Mouse (Mus musculus) left cerebral cortex, adult 8-10 months (tissue): ENCODE measurements at regions not wholly inside any gene's neighbourhood (a gene's known extent, or its start where the extent isn't known, plus 50 kb on each side); places are given as distances from the start of the nearest gene placed in this dataset.
"Not testable (repeated sequence)": the region's sequence is repeated elsewhere in the genome, so short reads cannot be mapped to it uniquely, and the experiment has no call there.

Source experiments
- DNase-seq, 2 experiments: peaks; one replicate each; pipeline ENCODE4 v3.0.0; 2022; ENCODE audit warnings: low spot score in 2 of 2

GRCm38 (mm10) chr3:41504867-41505266 is 50.7 kb upstream of the Jade1 start:
- DNase-seq = no peak

GRCm38 (mm10) chr3:41502161-41502560 is 53.4 kb upstream of the Jade1 start:
- DNase-seq = no peak

- DNase-seq = not testable (repeated sequence)
Observed at GRCm38 (mm10) chr3:41501639-41502038, 53.9 kb upstream of the Jade1 start.

GRCm38 (mm10) chr3:41501124-41501523 is 54.4 kb upstream of the Jade1 start:
- DNase-seq = no peak

GRCm38 (mm10) chr3:41499680-41500079 is 55.9 kb upstream of the Jade1 start:
- no peak for DNase-seq

GRCm38 (mm10) chr3:41498791-41499190 is 56.7 kb upstream of the Jade1 start:
- no peak for DNase-seq

- no peak for DNase-seq
Observed at GRCm38 (mm10) chr3:41497771-41498170, 57.8 kb upstream of the Jade1 start.

GRCm38 (mm10) chr3:41496931-41497710 is 58.4 kb upstream of the Jade1 start:
- no peak for DNase-seq

GRCm38 (mm10) chr3:41495893-41496292 is 59.6 kb upstream of the Jade1 start:
- no peak for DNase-seq

- no peak for DNase-seq
Observed at GRCm38 (mm10) chr3:41495097-41495496, 60.4 kb upstream of the Jade1 start.

GRCm38 (mm10) chr3:41493472-41493871 is 62.1 kb upstream of the Jade1 start:
- no peak for DNase-seq

- no peak for DNase-seq
Observed at GRCm38 (mm10) chr3:41492727-41493392, 62.7 kb upstream of the Jade1 start.

GRCm38 (mm10) chr3:41492031-41492726 is 63.4 kb upstream of the Jade1 start:
- DNase-seq = no peak

- no peak for DNase-seq
Observed at GRCm38 (mm10) chr3:41491185-41491584, 64.3 kb upstream of the Jade1 start.

GRCm38 (mm10) chr3:41489998-41490397 is 65.5 kb upstream of the Jade1 start:
- no peak for DNase-seq

GRCm38 (mm10) chr3:41489571-41489970 is 66.0 kb upstream of the Jade1 start:
- DNase-seq = no peak

- DNase-seq = no peak
Observed at GRCm38 (mm10) chr3:41488229-41488774, 67.2 kb upstream of the Jade1 start.

- DNase-seq = no peak
Observed at GRCm38 (mm10) chr3:41484920-41485319, 70.6 kb upstream of the Jade1 start.

- no peak for DNase-seq
Observed at GRCm38 (mm10) chr3:41483582-41483981, 71.9 kb upstream of the Jade1 start.

GRCm38 (mm10) chr3:41482881-41483494 is 72.5 kb upstream of the Jade1 start:
- DNase-seq = no peak

- DNase-seq = no peak
Observed at GRCm38 (mm10) chr3:41480186-41480585, 75.3 kb upstream of the Jade1 start.

- no peak for DNase-seq
Observed at GRCm38 (mm10) chr3:41478971-41479370, 76.6 kb upstream of the Jade1 start.
